Mouse (Mus musculus) CD4-positive, CD25-positive, alpha-beta regulatory T cell, adult 2 months (primary cell): ENCODE measurements around the gene E130114P18Rik.

Experiments used
- DNase-seq: peaks from one replicate; pipeline ENCODE4 v3.0.0-alpha.2; 2012; ENCODE audit warnings: low read depth, low spot score

Gene E130114P18Rik

DNA sequence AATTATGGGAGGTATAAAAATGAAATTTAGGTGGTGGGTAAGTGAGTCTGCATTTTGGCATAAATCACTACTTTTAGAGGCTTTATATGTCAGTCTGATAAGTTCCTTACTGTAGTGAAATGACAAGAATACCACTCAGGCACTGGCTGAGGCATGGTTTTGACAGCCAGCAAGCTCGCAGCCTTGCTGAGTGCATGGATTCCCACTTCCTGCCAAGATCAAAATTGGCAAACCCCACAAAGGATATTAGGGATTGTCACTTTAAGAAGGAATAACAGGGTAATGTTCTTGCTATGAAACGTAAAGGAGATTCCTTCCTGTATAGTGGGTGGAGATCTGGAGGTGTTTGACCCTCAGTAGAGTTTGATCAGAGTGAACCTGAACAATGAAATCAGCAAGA, 27.4 kb upstream of the E130114P18Rik start:
- DNase-seq = no peak

DNA sequence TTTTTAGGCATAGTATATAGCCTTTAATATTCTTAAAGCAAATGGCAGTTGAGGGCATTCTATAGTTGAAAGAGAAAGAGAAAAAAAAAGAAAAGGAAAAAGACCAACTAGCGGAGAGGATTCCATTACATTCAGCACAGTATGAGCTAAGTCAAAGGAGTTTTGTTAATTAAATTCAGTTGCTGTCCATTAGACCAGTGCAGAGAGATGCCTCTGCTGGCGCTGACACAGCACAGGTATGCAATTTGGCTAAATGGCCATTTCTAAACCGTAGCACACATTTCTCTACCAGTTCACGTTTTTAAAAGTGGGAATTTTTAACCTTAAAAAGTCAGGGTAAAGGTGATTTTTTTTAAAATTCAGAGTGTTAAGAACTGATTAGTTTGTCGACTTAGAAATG, 26.8 kb upstream of the E130114P18Rik start:
- DNase-seq = no peak

DNA sequence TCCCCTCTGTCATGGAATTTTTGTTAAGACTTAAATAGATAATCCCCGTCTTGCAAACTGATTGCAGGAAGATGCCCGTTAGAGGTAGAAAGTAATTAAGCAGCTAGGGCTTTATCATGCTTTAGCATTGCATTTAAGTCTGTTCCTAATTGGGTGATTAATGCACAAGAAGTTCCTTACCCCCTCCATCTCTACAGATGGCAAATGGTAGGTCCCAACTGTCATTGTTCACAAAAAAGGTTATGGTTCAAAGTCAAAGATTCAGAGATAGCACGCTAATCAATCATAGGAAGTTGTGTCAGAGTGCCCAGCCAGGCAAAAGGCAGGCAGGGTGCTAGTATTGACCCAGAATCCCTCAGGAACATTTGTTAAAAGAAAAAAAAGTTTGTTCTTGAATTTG, 25.9 kb upstream of the E130114P18Rik start:
- no peak for DNase-seq

DNA sequence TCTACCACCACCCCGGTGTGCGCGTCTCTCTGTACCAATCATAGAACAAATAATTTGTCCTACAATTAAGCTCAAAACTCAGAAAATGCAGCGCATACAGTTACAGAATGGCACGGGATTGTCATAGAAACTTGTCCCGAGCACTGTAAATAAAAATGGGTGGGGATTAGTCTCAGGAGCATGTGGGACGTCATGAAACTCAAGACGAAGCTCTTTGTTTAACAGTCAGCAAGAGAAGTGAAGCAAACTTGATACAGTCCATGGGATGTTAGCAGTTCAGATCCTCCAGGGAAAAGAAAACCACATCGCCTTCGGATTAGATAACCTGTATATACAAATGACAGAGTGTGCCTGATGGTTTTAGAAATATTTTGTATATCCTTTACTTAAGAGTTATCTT, 18.6 kb upstream of the E130114P18Rik start:
- no peak for DNase-seq

DNA sequence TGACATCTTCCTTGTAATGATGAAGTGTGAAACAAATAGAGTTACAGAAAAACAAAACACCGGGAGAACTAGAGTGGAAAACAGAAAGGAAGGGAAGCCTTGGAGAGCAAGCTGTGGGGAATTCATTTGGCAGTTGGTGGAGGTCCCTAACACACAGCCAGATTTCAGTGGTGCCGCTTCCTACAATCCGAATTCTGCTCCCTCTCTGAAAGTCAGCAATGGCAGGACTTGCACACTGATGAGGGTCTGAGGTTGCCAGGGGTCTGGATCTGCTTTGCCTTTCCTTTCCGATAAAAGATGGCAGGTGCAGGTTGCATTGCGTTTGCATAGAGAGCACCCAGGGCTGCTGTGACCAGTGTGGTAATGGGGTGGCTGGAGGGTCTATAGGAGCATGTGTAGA, 18.1 kb upstream of the E130114P18Rik start:
- DNase-seq = no peak

DNA sequence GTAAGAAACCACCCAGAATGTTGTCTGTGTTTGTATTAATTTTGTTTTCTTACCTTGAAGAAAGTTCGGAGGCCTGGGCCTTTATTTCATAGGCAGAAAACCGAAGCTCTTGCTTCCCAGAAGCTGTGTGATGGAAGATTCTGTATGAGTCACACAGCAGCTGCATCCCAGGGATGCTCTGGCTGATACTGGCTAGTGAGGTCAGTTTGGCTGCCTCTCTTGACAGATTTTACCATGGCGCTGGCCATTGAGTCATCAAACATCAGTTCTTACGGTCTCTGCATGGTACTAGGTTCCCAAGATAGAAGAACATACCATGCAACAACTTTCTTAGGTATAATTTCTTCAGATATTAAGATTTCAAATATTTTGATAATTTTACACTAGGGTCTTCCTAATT, 17.0 kb upstream of the E130114P18Rik start:
- no peak for DNase-seq

DNA sequence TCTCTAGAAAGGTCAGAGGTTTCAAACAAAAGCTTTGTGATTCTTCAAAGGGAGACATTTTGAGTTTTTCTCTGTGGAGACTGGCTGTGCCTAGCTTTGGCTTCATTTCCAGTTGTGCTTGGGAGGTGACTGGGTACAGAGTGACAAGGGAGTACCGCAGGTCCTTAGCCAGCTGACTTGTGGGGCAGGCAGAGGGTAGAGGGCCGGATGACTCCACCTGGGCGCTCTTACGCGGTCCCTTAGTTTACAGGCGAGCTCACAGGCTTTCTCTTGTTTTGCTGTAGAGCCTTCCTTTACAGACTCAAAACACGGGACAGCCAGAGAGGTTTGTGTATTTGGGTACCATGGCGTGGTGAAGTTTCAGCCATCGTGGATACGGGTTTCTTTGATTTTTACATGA, 16.1 kb upstream of the E130114P18Rik start:
- DNase-seq = no peak

DNA sequence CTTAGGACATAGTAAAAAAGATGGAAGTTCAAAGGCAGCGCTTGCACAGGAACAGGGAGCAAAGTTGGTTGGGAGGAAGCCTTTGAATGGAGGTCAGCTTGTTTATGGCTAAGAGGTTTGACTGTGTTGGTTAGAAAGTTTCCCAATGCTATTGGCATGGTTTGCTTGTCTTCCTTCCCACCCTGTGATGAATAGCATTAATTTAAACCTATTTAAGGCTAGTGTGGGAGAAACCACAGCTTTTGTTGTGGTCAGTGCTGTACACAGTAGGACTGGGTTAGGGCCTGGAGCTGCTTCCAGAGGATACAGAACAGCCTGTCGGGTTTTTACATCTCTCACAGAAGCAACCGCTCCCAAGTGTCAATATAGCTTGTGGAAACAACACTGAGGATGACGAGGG, 10.7 kb upstream of the E130114P18Rik start:
- no peak for DNase-seq

DNA sequence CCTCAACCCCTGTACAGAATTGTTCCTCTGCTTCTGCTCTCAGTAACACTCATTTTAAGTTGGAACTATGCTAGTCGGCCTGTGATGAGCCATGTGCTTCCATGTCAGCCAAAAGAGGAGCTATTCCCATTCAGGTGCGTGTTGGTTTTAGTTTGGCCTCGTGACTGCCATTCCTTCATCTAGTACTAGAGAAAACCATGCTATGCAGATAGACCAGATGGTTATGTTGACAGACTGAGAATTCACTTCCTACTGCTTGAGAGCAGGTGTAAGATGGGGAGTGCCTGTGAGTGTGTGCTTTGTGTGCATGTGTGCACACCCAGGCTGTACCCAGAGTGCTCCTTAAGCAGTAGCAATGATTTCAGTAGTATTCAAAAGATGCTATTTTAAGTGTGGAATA, 9.6 kb upstream of the E130114P18Rik start:
- no peak for DNase-seq

DNA sequence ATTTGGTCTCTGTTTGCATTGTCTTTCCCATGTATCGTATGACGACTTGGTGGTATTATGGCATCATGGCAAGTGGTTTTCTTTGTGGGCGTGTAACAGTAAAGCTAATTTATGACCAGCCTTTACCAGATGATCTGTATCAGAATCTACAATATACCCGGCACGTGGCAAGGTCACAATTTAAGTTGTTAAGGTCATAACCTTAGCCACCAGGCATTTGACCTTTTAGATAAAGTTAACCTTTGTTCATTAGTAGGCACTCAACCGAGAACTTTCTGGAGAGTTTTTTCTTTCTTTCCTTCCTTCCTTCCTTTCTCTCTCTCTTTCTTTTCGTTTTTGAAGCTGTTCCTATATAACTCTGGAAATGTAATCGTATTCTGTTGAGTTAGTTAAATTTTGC, 8.7 kb upstream of the E130114P18Rik start:
- no peak for DNase-seq

DNA sequence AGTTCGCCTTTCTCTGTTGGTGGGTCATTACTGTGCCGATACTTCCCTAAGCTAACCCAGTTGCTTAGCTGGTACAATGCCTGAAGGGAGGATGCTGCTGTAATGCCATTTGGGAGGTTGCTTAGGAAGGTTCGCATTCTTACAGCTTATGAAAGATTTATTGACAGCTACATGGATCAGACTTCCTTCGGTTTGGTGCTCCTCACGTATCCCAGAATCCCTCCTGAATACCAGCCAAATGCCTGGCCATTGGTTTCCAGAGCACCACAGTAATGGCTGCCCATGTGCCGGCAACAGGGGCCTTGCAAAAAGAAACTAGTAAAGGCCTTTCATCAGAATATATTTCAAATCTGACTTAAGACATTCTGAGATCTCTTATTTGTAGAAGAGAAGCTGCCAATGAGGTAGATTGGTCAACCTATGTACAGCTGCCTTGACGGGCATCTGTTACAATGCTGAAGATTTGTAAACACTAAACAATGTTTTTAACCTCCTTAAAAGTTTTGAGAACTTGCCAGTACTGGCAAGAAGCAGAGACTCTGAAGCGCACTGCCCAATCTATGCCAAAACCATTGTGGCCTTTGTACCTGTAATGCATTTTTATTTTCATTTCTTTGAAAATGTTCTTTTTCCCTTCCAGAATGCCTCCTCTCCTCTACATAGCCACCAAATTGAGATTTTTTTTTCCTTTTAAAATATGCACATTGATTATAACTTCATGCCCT, 7.8 kb upstream of the E130114P18Rik start:
- DNase-seq = no peak

DNA sequence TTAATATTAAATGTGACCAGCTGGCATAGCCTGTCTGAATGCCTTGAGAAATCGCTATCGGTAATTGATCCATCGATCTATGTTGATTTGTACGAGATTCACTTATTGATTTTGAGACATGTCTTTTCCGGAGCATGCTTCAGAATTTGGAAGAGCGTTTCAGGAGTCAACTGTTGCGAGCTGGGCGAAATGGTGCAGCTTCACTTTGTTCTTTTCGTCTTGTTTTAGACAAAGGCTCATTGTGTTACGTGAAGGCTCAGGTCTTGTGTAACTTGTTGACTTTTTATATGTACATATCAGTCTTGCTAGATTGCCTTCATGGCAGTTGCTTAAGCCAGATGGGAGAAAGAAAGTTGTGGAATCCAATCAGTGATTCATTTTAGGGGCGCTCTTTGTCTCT, 6.4 kb upstream of the E130114P18Rik start:
- no peak for DNase-seq

DNA sequence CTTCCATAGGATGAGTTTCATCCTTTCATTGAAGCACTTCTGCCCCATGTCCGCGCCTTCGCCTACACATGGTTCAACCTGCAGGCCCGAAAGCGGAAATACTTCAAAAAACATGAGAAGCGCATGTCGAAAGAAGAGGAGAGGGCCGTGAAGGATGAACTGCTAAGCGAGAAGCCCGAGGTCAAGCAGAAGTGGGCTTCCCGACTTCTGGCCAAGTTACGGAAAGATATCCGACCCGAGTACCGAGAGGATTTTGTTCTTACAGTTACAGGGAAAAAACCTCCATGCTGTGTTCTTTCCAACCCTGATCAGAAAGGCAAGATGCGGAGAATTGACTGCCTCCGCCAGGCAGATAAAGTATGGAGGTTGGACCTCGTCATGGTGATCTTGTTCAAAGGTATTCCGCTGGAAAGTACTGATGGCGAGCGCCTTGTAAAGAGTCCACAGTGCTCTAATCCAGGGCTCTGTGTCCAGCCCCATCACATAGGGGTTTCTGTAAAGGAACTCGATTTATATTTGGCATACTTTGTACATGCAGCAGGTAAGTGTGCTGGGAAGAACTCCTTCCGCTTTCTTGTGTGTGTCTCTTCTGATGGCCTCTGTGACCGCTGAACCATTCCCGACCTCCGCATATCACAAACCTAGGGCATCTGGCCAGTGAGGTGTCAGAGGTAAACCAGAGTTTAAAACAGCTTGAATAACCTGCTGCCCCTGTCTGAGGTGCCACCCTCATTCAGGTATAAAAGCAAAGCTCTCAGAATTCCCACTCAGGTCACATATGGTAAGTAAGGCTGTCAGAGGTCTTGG, 5.4 kb upstream of the E130114P18Rik start:
- DNase-seq = no peak

DNA sequence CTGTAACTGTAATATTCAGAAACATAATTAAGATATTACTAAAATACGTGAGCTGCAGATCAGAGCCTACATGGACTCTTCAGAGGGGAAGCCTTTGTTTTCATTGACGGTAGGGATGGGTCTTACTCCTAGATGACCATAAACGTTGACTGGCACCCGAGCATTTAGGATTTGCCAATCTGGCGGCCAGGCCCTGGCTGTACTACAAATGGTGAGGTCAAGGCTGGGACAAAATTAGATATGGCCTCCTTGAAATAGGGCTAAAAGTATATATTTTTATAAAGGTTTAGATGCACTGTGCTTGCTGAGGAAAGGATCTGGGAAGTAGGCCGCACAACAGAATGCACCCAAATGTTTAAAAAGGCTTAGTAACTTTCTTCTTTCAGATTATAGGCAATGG, 4.6 kb upstream of the E130114P18Rik start:
- no peak for DNase-seq

DNA sequence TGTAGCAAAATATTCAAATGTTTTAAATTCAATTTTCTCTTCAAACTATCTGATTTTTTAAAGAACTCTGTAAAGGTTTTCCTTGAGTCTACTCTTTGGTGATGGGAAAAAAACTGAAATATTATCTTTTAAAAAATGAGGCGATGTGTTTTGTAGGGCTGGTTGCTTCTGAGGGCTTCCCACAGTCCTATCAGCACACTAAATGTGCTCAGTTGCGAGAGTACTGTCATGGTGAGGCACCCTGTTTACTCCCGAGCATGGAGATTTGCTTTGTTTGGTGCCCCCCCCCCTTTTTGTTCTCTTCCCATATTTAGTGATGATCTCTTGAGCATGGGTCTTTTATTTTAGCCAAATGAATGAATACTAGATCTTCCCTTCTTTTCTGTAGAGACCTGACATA, 4.2 kb upstream of the E130114P18Rik start:
- DNase-seq = no peak

DNA sequence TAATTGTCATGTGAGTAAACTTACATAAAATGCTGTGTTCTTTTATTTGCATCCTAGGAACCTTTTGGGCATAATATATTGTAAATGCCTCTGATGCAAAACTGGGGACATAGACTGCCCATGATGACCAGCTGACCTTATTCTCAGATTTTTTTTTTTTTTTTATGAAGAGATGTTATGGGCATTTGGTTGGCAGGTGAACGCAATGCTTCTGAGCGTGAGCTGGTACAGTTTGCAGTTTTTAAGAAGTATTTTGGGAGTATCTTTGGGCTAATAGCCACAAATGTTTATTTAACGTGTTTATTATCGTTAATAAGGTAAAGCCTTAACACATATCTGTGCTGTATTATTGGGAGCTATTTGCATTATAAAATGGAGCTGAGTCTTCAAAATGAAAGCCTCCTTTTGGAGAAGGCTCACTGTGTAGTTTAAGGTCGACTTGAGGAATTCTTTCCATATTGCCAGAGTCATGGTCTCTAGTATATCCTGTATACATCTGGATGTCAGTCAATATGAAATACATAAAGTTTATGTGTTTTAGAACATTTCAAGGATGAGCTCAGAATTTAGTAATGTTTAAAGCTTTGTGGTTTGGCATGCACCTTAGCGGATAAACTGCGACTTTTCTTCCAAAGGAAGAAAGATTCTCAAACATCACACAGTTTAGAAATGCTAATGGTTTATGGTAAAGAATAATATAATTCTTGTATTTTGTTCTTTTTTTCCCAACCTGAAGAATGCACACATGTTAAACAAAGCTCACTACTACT, 3.0 kb upstream of the E130114P18Rik start:
- no peak for DNase-seq

DNA sequence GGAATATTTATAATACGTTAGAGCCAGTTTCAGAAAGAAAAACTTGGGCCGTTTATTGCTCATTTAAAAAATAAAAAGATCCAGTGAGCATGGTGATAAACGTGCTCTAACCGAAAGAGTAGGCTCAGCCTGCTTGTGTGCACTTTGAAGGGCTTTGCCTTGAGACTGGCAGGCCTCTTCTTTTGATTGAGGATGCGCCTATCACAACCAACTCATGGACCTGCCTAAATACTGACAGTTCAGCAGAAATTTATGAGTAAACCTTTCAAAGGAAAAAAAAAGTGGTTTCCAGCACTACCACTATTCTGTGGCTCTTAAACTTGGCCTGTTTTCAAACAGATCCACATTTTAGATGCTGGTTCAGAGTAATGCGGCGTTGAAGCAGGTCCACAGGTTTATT, 2.1 kb upstream of the E130114P18Rik start:
- DNase-seq = no peak

DNA sequence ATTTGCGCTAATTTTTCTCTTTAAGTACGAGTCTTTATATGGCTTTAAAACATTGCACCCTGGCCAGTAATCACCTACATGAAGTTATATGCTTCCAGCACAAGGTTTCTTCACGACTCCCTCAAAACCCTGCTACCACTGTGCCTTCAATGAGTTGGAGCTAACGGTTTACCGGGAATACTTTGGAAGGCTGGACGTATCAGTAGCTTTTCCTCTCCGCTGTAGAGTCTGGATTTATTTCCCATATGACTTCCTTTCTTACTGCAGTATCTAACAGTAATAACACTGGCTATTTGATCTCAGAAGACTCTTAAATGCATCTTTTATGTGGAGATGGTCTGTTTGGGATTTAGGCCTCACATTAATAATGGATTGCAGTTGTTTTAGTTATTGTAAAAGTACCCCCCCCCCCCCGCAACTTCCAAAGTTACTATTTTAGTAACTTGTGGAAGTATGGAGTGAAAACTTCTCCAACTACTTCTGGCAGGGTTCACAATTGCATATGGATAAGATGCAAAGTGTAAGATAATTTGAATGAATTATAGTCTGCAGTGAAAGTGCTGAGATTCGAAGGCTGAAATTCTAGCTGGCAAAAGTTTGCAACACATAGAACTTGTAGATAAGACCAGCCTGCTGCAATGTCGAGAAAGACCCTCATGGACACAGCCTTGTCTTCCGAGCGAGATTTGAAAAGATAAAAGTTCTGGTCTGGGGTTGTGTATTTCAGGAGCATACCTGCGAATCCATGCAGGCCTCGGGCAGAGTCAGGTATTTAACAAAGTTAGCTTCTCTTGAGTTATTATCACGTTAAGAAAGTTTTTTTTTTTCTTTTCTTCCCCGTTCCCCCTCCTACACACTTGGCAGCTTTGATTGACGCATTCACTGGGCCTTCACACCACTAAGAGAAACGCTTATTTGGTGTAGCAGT, 1.4 kb upstream of the E130114P18Rik start:
- no peak for DNase-seq

DNA sequence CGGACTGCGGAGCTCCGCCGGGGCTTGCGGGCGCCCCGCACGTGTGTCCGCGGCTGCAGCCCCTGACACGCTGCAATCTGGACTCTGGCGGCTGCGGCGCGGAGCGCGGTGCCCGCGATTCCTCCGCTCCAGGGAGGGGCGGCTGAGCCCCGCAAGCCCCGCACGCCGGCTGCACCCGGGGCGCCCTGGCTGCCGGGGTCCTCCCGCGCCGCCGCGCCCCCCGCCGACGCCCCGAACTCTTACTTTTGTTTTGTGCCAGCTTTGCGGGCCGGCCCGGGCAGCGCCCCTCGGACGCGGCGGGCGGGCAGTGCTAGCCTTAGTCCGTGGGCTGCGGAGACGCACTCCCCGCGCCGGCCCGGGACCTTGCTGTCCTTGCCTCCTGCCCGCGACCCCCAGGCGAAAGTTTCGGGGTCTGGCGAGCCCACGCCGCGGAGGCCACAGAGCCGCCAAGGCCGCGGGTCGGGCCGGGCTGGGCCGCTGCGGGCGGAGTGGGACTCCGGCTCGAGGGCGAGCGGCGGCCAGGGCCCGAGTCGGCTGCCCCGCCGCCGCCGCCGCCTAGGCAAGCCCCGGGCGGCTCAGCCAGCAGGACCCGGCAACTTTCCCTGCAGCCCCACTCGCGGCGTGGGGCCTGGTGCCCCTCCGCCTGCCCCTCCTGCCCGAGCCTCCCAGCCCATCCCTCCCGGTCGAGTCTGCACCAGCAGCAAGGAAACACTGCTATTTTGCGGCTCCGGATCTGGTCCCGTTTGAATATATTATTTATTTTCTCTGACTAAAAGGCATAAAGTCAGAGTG, 529 bp upstream of the E130114P18Rik start:
- DNase-seq = peak; percentile 28

DNA sequence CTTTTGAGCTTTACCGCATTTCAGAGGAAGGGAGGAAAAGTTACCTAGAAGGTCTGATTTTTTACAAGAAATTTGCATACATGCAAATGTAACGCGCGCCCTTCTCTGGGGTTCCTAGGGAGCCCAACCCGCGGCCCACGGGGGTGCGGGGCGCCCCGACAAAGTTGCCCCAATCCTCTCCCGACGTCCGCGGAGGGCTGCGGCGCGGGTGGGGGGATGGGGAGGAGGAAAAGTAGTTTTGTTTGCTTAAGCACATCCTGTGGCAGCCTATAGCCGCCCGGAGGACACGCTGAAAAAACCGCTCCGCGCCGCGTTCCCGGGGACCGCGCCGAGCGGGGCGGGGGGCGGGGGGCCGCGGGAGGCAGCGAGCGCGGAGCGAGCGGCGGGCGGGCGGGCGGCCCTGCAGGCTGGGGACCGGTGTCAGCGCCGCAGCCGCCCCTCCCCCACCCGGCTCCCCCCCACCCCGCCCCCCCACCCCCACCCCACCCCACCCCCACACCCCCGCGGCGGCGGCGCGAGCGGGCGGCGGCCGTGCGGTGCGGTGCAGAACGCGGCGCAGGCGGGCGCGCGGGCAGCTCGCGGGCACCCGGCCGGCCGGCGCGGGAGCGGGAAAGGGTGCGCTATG, 685 bp downstream of the E130114P18Rik start:
- peak; percentile 52 for DNase-seq
